Mouse (Mus musculus) ovary, adult 18-20 months (tissue): ENCODE data around the gene Ttc16.
A peak's percentile ranks its signal among the peaks of the same experiment; 100 is the strongest.

Source experiments
- DNase-seq: peaks from one replicate; pipeline ENCODE4 v3.0.0; 2022; ENCODE audit warnings: low spot score, mixed read lengths

Ttc16 gene

GRCm38 (mm10) chr2:32718761-32719160 lies 56.7 kb downstream of the Ttc16 start:
- DNase-seq: no peak

GRCm38 (mm10) chr2:32714987-32715425 lies 60.4 kb downstream of the Ttc16 start:
- no peak for DNase-seq

GRCm38 (mm10) chr2:32714117-32714986 lies 61.1 kb downstream of the Ttc16 start:
- DNase-seq: no peak

GRCm38 (mm10) chr2:32712934-32713817 lies 62.3 kb downstream of the Ttc16 start, which contains the start of gene Cdk9:
Gene Cdk9, minus strand, starts transcription at chr2:32713076.
- DNase-seq: peak; percentile 88

GRCm38 (mm10) chr2:32712586-32712933 lies 62.9 kb downstream of the Ttc16 start:
- peak; percentile 89 for DNase-seq

GRCm38 (mm10) chr2:32712108-32712551 lies 63.3 kb downstream of the Ttc16 start:
- DNase-seq: peak; percentile 53

GRCm38 (mm10) chr2:32711301-32712056 lies 64.0 kb downstream of the Ttc16 start:
- DNase-seq: no peak

GRCm38 (mm10) chr2:32710425-32710824 lies 65.0 kb downstream of the Ttc16 start:
- no peak for DNase-seq

- DNase-seq: no peak
Observed at GRCm38 (mm10) chr2:32709521-32710137, 65.8 kb downstream of the Ttc16 start.

GRCm38 (mm10) chr2:32708643-32709042 lies 66.8 kb downstream of the Ttc16 start:
- no peak for DNase-seq
